Mouse (Mus musculus): ENCODE measurements around the gene Anks1. TPM values are rescaled to one million over a fixed set of nuclear protein-coding genes. Genes with fewer than 3 reads are reported as not detected.

Anks1 gene
- 5.0 TPM for polyA plus RNA-seq (2017; shearing (Covaris generic))

GRCm38 (mm10) chr17:27908888-27909621 lies at the start of gene Anks1:
Gene Anks1, plus strand, starts transcription at chr17:27909306.

GRCm38 (mm10) chr17:27909622-27910500 lies 755 bp downstream of the Anks1 start, which contains the start of gene Taf11:
Gene Taf11, minus strand, starts transcription at chr17:27909844.

GRCm38 (mm10) chr17:28080045-28080816 lies 171.1 kb downstream of the Anks1 start, which contains the start of gene Tcp11:
Gene Tcp11, minus strand, starts transcription at chr17:28080639.

Other genes starting within 250 kb of the Anks1 start
- not detected for gene Spdef, start 180.4 kb upstream of the Anks1 start, polyA plus RNA-seq (2017; shearing (Covaris generic))
- 6.2 TPM for gene D17Wsu92e, start 88.7 kb upstream of the Anks1 start, polyA plus RNA-seq (2017; shearing (Covaris generic))
- gene Snrpc, start 71.2 kb upstream of the Anks1 start, polyA plus RNA-seq (2017; shearing (Covaris generic)), result 224 TPM
- 1.0 TPM for gene Uhrf1bp1, start 52.9 kb upstream of the Anks1 start, polyA plus RNA-seq (2017; shearing (Covaris generic))
- 52.3 TPM for gene Taf11, start 538 bp downstream of the Anks1 start, polyA plus RNA-seq (2017; shearing (Covaris generic))
- gene Tcp11, start 171.3 kb downstream of the Anks1 start, polyA plus RNA-seq (2017; shearing (Covaris generic)), result 0.94 TPM
- not detected for gene Scube3, start 232.8 kb downstream of the Anks1 start, polyA plus RNA-seq (2017; shearing (Covaris generic))

All from CD4-positive, CD25-positive, alpha-beta regulatory T cell, adult 9 weeks (primary cell).